Mouse (Mus musculus): ENCODE data around the gene Gm43191.

Gene Gm43191

DNA sequence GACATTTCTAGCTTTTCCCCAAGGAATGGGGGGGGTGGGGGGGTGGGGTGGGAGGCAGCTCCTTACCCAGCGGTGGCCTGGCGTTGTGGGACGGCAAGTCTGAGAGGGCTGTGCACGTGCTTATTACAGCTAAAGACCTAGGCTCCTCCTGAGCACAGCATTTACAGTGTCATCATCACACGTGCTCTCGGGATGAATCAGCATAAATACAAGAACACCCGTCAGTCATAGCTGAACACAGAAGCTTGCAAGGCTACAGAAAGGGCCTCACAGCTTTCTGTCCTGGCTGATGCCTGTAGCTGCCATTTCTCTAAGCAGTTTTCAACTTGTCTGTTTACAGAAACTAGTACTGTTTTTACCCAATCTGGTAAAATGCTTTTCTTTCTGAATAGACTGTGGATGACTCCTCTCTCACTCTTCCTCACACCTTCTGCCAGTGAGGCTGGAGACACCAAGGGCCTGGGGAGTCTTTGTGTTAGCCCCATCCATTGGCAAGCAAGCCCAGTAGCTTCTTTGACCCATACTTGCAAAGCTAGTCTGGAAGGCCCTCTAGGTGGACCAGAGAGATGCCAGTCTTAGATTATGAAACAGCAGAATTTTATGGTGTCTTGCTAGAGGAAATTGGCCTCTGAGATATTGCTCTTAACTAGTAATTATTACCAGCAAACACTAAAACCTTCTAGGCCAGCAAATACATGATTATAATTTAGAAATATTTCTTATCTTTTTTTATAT, 60.3 kb downstream of the Gm43191 start:
- DNase-seq (ENCODE audit: low spot score) = no peak

DNA sequence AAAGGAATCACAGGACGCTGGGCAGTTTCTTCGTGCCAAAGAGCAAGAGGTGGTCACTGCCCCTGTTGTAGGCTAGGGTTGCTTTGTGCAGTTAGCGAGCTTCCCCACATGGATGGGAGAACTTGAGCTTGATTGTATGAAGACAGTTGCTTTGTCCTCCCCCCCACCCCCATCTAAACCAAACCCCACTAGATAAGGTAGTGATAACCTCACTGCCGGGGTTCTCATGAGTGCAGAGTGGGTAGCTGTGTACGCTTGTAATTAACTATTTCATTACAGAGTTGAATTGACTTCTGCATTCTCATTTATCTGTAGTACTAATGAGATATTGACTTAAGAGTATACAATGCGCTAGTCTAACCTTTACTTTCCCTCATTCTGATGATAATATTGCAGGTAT, 62.2 kb downstream of the Gm43191 start:
- DNase-seq (ENCODE audit: low spot score) = no peak

DNA sequence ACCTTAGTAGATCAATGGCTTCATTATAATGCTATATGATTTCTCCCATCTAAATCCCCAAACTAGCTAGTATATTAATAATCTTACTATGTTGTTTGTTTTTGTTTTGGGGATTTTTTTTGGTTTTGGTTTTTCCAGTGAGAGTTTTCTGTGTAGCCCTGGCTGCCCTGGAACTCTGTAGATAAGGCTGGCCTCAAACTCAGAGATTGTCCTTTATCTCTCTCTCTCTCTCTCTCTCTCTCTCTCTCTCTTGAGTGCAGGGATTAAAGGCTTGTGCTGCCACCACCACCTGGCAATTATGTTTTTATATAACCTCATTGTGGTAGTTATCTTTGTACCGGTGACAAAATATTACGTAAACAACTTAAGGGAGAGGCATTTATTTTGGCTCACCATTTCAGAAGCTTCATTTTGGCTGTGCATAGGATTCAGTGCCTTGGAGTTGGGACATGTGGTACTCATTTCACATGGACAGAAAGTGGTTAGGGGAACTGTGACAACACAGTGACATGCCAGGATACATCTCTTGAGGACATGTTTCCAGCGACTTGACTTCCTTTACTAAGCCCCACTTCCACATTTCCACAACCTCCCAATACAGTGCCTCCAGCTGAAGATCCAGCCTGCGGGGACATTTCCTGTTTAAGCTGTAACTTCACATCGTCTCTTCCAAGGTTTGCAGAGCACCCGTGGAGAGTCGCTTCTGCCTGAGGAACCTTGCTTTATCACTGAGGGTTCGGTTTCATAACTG, 65.6 kb downstream of the Gm43191 start:
- no peak for DNase-seq (ENCODE audit: low spot score)

DNA sequence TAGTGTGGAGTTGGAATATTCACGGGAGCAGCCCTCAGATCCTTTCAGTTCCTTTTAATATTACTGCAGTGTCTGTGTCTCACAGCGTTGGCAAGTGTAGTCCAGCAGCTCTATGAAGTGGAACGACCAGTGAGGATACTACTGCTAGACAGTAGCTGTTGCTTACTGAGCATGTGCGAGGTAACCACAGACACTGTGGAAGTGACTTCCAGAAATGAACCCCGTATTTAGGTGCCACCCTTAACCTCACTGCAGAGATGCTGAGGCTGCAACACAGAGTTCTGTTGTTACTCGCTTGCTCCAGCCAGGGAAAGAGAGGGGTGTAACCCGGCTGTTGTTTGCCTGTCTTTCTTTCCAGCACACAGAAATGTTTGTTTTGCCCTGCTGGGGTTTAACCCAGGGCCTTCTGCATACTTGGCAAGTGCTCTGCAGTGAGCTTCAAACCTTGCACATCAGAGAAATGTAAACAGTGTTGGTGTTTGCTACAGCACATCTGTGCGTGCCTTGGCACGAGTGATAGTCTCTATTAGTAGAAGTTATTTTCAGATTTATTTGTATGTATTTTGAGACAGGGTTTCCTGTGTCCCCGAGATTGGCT, 66.7 kb downstream of the Gm43191 start, which contains the start of gene Trmt13:
Gene Trmt13, minus strand, starts transcription at position 293 of the 598 bp plus-strand sequence.
- no peak for DNase-seq (ENCODE audit: low spot score)

DNA sequence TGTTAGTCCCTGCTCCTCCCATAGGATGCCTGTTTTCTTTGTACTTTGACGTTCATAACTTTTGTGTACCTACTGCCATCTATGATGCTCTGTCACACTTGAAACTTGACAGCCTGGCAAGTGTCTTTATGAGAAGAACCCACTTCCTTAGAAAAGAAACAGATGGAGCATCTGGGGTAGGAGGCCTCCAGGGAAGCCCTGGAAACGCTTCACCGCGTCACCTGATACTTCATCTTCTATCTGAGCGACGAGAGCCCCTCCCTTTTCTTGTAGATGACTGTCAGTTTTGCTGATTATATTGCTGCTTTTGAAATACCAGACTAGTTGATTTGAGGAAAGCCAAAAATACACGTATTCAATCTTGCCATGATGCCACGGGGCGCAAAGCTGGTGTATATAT, 76.5 kb downstream of the Gm43191 start:
- no peak for DNase-seq (ENCODE audit: low spot score)

DNA sequence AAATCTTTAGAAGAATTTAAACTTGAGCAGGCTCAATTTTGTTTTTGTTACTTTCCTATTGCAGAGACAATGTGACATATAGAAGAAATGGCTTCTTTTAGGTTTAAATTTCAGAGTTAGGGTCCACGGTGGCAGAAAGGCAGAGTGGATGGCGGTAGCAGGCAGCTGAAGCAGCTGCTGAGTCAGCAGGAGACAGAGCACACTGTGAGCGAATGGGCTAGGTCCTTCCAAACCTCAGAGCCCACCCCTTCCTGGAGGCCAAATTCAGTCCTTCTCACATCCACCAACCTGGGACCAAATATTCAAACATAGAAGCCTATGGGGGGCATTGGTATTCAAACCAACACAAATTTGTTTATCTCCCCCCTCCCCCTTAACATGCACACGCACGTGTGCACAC, 79.3 kb downstream of the Gm43191 start:
- no peak for DNase-seq (ENCODE audit: low spot score)

DNA sequence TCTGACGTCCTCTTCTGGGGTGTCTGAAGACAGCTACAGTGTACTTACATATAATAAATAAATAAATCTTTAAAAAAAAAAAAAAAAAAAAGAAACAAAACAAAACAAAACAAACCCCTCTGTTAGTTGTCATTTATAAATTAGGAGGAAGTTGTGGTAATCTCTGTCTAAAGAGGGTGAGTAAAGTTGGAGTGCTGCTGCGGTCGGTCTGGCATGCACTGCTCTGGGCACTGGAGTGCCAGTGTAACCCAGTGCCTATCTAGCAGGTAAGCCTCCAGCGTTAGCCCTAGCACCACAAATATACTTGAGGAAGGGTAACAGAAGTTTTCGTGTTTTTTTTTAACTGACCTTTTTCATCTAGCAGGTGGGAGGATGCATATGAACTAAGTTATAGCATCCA, 80.1 kb downstream of the Gm43191 start:
- no peak for DNase-seq (ENCODE audit: low spot score)

DNA sequence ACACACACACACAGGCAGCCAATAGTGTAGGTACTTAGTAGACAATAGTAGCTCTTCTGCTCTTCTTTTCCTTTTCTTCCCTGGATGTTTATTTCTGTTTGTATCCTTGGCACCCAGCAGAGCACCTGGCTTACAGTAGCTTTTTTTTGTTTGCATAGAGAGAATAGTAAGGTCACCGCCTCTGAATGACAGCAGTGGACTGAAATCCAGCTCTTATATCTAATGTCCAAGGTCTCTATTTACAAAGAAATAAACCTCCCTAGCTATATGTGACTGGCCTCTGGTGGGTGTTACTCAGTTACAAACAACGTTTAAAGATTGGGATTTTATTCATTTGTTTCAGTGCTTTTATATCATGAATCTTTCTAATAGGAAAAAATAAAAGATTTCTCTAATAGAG, 81.4 kb downstream of the Gm43191 start:
- no peak for DNase-seq (ENCODE audit: low spot score)

DNA sequence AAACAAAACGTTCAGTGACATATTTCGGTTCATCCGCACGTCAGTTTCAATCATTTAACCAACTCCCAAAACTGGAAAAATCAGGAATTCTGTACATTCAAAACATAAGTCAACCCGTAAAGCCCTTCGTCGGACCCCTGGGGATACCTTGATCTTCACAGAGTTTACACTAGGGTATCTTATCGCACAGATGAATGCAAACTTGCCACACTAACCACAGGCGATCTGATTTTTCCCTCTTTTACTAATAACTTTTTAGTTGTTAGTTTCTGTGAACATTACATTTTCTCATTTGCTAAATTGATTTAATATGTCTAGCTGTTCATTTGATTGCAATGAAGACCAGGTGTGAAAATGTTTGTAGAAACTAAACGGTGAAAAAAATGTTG, 85.5 kb downstream of the Gm43191 start:
- no peak for DNase-seq (ENCODE audit: low spot score)

DNA sequence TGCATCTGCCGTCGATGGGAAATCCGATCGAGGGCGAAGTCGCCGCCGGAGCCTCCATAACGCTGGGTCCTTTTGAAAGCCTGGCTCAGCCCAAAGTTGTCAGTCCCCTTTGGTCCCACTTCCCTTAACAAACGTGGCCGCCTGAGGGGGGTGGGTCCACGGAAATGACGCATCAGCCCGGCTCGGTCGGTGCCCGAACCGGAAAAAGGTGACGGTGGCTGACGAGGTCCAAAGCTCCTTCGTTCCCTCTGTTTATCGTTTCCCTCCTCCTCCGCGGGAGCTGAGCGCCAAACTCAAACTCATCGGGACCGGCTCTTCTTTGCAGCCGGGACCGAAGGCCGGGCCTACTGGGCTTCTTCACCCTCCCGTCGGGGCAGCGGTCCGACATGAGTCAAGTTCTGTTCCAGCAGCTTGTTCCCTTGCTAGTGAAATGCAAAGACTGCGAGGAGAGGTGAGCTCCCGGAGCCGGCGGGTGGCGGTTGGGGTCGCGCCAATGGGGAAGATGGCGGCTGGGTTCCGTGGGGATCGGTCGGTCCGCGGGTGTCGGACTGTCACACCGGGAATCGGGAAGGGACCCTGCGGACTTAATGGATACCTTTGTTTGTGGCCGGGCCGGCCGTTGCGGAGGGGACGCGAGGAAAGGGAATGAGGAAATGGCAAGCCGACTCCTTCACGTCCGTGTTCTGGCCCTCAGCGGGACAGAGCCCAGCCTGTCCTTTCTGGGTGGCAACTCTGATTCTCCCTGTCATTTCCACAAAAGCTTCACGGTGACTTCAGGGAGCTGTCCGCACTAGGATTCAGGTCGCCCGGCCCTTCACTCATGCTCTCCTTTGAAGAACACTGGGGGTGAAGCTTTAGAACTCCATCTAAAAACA, 86.1 kb downstream of the Gm43191 start, which contains the start of gene Sass6:
Gene Sass6, plus strand, starts transcription at position 255 of the 875 bp plus-strand sequence.
- DNase-seq (ENCODE audit: low spot score) = peak; percentile 98

DNA sequence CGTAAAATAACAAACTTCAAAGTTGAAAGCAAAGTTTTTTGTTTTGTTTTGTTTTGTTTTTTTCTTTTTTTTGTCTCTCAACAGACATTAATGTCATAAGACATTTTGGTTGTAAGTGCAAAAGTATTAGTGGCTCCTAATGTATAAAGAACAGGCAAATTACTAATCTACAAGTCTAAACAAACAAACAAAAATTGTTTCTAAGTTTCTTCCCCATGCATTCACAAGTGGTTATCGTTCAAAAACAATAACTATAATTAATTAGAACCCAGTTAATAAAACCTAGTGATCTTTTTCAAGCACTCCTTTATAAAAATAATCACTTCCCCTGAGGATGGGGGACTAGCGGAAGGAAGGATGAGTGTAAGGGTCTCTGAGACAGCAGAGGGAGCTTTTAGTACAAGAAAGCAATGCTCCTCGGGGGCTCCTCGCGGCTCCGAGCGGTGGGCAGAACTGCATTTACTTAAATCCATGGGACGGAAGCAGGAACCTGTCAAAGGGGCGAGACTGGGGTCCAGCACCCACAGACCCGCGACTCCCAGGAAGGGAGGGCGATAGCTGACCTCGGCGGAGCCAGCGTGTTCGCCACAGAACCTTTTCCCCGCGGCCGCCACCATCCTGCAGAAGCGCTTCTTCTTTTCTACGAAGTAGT, 86.9 kb downstream of the Gm43191 start:
- peak; percentile 45 for DNase-seq (ENCODE audit: low spot score)
